Mouse (Mus musculus): ENCODE results near the gene Map4k2.

- no peak for TF ChIP-seq POLR2A (IDR thresholded peaks at IDR 0.05; ENCODE audit: control insufficient read depth, extremely low read depth, insufficient read depth, low read length, poor library complexity)
- TF ChIP-seq CTCF (IDR thresholded peaks at IDR 0.05; ENCODE audit: borderline replicate concordance, control insufficient read depth, extremely low read depth, insufficient read depth, low read length, poor library complexity): no peak
These were observed 30.8 kb upstream of the Map4k2 start for GRCm38 (mm10) chr19:6310181-6310580.

Data from thymus, adult 2 months (tissue).